Mouse (Mus musculus): Measurements from ENCODE around the gene Acat1. TPM values are rescaled to one million over a fixed set of nuclear protein-coding genes. Genes with fewer than 3 reads are reported as not detected.

Acat1 gene
- total RNA-seq (2022) = 100 to 1,000 TPM; 123 to 132 (median 128) TPM

DNA sequence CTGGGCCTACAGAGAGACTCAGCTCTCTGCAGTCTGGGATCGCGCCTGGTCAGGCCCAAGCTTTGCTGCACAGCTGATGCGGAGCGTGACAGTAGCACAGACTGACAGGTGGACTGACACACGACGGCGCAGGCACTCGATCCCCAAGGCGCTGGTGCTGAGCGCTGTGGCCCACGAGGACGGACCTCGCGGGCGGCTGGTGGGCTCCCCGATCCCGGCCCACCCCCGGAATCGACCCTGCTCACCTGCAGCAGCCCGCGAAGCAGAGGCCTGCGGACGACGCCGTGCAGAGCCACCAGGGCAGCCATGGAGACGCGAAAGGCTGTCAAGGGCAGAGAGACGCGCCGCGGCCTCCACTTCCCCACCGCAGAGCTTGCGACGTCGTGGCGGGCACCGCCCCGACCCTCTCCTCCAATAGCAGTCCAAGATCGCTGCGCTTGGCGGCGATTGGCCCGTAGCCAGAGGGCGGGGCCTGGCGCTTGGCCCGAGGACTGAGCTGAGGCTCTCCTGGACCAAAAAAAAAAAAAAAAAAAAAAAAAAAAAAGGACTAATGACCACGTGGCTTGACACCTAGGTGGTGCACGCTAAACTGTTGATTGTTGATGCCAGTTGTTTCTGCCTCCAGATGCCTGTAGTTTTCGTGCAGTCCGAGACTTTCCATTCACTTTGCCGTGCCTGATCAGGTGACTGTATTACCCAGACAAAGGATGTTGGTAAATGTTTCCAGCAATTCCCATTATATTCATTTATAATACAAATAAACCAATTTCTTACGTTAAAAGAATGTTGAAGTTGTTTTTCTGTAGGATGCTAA lies at the start of gene Acat1:
TSS of gene Acat1 (minus strand) at position 415 of the 814 bp plus-strand sequence.
- DNase-seq (ENCODE audit: low spot score in 2 of 2) = peak; percentile 95

DNA sequence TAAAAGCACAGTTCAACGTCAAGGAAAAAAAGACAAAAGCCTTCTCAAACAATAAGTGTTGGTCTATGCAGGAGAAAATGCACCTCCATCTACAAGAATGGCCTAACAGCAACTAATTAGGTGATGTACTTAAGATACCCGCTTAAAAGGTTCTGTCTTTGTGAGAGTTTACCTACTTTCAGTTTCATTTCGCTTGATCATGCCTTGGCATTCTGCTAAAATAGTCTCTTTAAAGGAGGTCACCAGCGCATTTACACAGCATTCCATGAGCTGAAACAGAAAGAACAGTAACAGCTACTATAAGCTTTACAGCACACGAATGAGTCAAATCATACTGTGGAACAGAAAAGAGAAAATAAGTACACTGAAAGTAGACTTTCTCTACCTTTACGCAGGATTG lies 24.6 kb upstream of the Acat1 start:
- no peak for DNase-seq (ENCODE audit: low spot score in 2 of 2)

DNA sequence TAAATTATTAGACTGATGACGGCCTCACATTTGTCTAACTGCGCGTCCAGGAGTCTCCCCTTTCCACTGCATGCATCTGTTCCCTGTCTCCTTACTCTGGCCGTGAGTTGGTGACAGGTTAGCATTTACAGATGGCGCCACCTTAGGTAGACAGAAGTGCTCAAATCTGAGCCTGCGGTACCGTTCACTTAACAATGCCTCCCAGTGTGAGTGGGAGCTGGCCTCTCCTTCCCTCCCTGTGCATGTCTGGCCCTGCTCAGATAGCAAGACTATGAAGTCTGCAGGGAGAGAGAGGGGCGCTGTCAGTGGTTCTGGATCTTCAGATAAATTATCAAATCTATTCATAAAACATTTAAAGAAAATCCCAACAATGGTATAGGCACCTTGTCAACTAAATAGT lies 5.1 kb upstream of the Acat1 start:
- no peak for DNase-seq (ENCODE audit: low spot score in 2 of 2)

DNA sequence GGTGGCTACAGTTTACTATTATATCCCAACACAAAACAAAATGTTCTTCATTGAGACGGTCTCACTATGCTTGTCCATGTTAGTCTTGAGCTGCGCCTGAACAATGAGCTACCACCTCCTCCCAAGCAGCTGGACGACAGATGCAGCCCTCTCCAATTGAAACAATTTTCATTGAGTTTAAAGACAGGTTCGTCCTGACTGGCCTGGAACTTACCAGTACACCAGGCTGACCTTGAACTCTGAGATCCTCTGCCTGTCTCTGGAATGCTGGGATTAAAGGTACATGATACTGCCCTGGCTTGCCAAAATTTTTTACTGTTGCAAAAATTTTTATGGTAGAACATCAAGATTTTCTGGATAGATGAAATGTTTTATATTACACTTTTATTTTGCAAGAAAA lies 4.1 kb upstream of the Acat1 start:
- no peak for DNase-seq (ENCODE audit: low spot score in 2 of 2)

DNA sequence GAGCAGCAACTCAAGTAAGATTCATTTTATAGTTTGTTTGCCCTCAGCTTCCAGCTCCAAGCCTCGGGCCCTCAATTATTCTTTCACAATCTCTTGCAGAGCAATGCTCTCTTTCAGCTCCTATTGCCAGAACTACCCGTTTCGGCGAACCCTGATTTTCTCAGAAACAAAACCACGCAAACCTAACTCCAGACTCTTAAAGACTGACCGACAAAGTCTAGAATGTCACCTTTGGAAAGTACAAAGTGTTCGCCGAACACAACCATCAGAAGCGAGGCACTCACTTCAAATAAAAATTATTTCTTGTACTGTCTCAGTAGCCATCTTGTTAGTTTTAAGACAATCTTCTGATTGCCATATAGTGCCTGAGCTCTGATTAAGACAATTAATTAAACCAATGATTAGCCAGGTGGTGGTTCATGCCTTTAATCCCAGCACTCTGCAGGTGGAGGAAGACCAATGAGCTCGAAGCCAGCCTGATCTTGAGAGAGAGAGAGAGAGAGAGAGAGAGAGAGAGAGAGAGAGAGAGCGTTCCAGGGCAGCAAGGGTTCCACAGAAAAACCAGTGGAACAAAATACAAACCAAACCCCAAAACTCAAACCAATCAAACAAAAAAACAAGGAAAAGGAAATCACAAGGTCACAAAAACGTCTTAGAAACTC lies 745 bp downstream of the Acat1 start:
- DNase-seq (ENCODE audit: low spot score in 2 of 2) = no peak

DNA sequence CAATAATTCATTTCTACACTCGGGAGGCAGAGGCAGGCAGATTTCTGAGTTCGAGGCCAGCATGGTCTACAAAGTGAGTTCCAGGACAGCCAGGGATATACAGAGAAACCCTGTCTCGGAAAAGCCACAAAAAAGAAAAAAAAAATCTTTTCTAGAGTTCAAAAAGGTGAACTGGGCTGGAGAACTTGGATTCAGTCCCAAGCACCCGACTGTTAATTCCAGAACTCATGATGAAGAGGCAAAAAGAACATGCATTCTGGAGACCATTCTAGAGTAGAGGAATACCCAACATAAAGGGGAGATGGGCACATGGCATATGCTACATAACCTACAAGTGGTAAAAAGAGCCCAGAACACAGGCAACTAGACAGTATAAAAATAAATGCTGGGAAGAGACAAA lies 2.4 kb downstream of the Acat1 start:
- DNase-seq (ENCODE audit: low spot score in 2 of 2) = no peak

DNA sequence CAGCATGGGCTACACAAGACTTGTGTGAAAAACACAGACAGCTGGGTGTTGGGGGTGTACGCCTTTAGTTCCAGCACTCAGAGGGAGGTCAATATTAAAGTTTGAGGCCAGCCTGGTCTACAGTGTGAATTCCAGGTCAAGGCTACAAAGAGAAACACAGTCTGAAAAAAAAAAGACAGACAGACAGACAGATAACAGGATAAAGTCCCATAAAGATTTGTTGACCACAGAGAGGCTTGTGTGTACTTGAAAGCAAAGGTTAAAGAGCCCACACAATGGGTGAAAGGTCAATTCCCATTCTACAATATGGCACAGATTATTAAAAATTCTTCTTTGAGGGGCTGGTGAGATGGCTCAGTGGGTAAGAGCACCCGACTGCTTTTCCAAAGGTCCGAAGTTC lies 3.0 kb downstream of the Acat1 start:
- no peak for DNase-seq (ENCODE audit: low spot score in 2 of 2)

DNA sequence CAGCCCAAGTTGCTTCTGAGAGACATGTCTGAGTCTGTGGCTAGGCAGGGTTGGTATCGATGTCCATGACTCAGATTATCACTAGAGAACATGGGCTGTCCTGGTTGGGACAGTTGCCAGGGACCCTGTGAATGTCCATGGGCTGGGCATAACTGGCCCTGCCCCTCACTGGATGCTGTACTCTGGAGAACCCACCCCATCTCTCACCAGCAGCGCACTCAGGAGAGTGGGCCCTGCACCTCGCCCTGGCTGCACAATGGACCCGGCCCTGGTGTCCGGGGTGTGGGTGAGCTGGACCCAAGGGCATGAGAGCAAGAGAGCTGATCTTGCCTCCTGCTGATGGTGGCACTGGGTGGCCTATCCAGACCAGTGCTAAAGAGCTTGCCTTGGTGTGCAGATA lies 5.2 kb downstream of the Acat1 start:
- no peak for DNase-seq (ENCODE audit: low spot score in 2 of 2)

DNA sequence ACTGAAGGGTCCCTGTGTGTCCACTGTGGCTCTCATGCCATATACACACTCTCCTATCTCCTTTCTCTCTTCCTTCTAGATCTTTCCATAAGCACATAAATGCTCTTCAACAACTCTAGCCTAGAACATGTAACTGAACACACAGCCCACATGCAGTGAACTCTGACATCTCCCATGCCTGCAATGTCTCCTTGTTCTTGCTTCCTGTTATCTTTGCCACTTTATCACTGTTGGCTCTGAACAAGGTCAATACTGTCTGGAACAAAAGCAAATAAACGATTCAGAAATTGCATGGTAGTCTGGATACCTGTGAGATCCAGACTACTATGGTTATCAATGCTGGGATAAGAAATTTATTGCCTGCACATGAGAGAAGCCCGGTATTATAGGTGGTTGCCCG lies 6.3 kb downstream of the Acat1 start:
- no peak for DNase-seq (ENCODE audit: low spot score in 2 of 2)

DNA sequence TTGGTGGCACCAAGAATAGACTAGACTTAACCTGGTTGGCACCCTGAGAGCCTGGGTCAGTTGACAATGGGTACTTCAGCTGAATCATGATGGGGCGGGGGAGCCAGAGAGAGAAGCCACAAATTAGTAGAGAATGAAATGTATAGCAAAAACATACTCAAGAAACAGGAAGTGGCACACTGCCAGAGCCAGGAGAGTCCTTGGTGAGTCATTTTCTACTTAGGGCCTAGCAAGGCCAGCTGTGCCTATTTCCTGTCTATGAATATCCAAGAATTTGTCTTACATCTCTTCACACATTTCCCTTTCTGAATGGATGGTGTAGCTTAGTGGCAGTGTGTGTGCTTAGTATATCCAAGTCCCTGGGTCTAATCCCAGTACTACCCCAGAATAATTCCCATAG lies 6.8 kb downstream of the Acat1 start:
- DNase-seq (ENCODE audit: low spot score in 2 of 2) = no peak

DNA sequence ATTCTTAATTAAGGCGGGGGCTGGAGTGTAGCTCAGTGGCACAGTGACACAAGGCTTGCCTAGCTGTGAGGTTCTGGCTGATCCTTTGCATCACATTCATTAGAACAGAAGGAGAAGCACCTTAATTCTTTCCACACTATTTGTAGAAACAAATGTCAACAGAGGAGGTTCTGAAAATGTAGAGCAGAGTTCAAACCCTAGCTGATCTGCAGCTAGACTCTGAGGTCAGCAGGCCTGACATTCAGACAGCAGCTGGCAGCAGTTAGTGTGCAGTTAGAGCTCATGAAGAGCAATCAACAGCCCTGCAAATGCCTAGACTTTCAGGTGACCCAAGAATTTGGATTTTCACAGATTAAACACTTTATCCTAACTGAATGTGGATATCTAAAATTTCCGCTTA lies 8.6 kb downstream of the Acat1 start:
- no peak for DNase-seq (ENCODE audit: low spot score in 2 of 2)

DNA sequence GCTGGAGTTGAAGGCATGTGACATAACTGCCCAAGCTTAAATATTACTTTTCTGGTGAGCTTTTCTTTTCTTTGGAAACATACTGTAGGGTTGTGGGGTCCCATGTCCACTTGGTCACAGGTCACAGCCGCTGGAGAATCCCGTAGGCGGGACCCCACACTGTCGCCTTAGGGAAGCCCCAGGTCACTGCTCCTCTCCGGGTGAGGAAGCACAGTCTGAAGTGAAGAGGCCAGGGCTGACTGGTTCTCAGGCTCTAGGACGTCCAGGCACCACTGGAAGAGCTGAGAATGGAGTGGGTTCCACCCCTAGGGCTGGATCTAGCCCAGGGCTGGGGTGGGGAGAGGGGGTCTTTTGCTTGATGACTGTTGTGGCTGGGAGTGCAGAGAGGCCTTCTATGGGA lies 11.6 kb downstream of the Acat1 start:
- DNase-seq (ENCODE audit: low spot score in 2 of 2) = no peak

DNA sequence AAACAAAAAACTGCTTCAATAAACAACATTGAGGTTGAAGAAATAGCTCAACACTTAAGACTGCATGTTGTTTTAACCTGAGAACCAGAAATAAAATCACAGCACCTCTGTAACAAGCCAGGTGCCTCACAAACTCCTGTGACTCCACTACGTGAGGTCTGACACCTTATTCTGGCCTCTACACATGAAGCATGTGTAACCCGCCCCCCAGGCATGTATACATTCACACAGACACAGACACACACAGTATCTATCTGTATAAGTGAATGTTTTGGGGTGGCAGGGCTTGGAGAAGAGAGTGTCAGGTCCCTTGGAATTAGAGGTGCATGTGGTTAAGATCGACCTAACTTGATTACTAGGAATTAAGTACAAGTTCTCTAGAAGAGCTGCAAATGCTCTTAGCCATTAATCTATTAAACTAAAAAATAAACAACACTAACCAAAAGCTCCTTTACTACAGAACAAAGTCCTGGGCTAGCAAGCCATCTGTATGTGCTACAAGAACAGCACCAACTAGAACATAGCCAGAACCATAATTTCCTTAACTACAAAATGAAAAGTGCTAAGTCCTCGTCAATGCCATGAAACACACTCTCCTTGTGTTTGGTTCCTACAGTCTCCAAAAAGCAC lies 13.1 kb downstream of the Acat1 start:
- no peak for DNase-seq (ENCODE audit: low spot score in 2 of 2)

DNA sequence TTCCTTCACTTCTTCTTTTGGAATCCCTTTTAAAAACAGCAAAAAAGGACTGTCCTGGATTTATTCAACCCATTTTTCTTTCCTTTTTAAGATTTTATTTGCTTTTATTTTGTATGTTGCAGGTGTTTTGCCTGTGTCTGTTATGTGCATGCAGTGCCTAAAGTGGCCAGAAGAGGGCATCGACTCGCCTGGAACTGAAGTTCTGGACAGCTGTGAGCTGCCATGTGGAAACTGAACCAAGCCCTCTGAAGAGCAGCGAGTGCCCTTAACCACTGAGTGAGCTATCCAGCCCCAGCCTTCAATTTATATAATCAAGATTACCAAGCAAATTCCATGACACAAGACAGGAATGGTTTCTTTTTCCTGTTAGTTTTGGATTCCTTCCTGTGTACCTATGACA lies 15.4 kb downstream of the Acat1 start:
- peak; percentile 60 to 63 for DNase-seq (ENCODE audit: low spot score in 2 of 2)

DNA sequence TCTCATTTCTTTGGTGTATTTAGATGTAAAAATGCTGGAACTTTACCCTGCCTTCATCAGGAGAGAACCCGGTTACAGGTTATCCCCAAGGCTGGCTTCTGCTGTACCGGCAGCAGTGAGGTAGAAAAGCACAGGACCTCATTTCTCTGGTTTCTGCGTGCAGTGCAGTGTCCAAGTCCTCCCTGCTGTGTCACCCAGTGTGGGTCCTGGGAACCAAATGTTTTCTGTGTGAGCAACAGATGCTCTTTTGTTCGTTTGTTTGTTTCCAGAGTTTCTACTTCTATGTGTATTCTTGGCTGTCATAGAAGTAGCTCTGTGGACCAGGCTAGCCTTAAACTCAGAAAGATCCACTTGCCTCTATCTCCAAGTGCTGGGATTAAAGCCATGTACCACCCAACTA lies 28.3 kb downstream of the Acat1 start:
- no peak for DNase-seq (ENCODE audit: low spot score in 2 of 2)

DNA sequence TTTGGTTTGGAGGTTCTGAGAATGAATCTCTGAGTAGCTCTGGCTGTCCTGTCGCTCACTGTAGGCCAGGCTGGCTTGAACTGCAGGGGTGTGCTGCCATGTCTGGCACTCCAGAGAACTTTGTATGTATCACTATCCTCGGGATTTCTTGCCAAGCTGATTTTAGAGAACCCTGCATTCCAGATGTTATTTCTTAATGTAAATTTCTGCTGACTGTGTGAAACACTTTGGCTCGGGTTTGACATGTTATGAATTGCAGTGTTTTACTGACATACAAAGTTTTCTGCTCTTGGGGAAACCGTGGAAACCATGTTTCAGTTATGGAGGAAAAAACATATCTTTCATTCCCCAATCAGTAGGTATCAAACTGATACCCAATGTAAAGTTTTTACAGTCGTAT lies 34.5 kb downstream of the Acat1 start:
- DNase-seq (ENCODE audit: low spot score in 2 of 2) = no peak

DNA sequence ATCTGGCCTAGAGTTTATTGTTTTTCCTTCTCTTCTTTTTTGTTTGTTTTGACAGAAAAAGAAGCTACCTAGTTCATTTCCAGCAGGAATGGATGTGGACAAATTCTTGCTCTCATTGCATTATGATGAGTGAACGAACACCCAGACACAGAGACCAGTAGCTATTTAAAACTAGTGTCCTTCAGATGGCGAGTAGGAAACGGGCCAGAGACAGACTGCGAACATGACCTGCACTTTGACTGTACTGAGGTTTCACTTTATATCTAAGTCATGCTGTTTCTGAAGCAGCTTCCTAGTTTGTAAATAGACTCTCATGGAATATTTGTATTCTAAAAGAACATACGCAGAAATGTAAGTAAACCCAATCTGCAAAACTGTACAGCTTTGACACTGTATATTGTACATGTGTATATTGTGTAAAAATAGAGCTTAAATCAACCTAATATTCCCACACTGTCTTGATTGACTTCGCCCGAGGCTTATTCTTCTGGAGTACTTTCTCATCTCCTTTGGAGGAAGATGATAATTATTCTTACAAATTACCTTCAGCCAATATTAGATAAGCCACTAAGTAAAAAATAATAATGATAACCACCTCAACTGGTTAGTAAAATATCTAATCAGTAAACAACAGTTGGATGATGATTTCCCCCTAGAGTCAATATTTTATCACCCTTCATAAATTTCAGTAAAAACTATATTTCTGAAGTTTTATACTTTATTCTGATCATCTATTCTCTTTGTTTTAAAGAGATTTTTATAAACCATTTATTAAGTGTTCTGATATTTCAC lies 37.5 kb downstream of the Acat1 start:
- peak; percentile 7 to 33 for DNase-seq (ENCODE audit: low spot score in 2 of 2)

DNA sequence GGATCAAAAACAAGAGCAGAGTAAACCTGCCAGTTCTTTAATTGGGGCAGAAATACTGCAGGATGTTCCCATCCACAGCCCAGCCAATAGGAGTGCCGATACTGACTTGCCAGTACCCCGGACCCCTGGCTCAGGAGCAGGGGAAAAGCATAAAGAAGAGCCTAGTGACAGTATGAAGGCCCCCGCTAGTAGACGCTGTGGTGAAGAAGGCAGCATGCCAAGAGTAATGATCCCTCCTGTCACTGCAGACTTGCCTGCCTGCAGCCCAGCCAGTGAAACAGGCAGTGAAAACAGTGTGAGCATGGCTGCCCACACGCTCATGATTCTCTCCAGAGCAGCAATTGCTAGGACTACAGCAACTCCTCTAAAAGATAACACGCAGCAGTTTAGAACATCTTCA lies 39.5 kb downstream of the Acat1 start:
- DNase-seq (ENCODE audit: low spot score in 2 of 2) = no peak

DNA sequence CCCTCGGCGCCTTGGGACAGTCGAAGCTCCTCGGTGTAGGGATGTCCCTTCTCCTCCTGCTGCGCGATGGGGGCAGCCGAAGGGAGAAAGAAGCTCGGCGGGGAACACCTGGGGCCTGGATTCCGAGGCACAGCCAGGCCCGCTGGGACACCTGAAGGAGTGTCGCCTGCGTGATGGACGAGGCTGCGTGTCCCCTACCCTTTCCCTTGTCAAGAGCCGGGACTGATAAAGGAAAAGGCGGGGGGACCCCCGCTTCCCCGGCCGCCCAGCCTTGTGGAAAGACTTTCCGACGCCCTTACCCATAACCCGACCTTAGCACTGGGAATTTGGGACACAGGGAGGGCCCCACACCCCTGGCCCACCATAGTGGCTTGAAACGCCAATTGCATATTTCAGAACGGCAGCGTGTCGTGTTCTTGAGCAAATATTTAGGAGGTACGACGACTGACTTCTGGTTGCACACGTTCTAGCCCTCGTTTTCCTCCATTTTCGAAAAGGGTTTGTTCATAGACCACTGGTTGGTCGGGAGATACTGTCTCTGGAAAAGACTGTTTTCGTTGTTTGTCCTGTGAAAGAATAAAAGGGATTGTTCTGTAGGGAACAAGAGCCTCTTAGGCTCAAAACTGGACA lies 72.7 kb downstream of the Acat1 start:
- no peak for DNase-seq (ENCODE audit: low spot score in 2 of 2)

DNA sequence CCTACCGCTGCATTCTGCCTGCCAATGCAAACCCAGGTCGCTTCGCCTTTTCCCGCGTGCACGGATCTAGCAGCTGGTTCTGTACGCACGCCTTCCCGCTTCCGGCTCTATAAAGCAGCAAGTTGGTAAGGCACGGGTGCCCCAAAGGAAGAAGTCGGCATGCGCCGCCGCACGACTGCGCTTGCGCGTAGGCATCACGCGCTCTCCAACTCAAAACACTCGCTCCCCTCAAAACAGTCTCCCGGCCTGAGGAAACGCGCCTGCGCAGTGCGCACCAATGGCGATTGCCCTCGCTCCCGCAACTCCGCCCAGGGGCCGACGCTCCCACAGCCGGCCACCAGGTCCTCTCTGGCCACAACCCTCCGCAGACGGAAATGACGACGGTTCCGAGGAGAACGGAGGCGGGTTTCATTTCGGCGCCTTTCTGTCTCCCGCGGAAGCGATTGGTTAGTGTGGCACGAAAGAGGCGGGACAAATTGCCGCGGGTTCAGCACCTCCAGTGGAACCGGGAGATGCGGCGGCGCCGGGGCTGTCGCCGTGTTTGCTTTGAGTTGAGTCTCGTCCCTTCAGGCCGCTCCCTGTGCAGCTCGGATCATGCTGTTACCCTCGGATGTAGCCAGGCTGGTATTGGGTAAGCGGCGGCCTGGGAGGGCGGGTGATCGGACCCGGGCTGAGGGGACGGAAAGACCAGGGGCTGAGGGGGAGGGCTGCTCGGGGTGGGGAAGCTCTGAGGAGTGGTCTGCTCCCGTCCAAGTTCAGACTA lies 73.4 kb downstream of the Acat1 start, which contains the start of the genes Atm and Npat:
TSS of gene Atm (minus strand) at position 183 of the 763 bp plus-strand sequence.
TSS of gene Npat (plus strand) at position 490 of the 763 bp plus-strand sequence.
- peak; percentile 98 to 99 for DNase-seq (ENCODE audit: low spot score in 2 of 2)

Measured in gastrocnemius, adult 8-10 months (tissue).